Mouse (Mus musculus) thymus, postnatal 4 days (tissue): ENCODE data around the gene Scrn1.
A peak's percentile ranks its signal among the peaks of the same experiment; 100 is the strongest.

Experiments
- DNase-seq: peaks from one replicate; pipeline ENCODE4 v3.0.0; 2021

Gene Scrn1

DNA sequence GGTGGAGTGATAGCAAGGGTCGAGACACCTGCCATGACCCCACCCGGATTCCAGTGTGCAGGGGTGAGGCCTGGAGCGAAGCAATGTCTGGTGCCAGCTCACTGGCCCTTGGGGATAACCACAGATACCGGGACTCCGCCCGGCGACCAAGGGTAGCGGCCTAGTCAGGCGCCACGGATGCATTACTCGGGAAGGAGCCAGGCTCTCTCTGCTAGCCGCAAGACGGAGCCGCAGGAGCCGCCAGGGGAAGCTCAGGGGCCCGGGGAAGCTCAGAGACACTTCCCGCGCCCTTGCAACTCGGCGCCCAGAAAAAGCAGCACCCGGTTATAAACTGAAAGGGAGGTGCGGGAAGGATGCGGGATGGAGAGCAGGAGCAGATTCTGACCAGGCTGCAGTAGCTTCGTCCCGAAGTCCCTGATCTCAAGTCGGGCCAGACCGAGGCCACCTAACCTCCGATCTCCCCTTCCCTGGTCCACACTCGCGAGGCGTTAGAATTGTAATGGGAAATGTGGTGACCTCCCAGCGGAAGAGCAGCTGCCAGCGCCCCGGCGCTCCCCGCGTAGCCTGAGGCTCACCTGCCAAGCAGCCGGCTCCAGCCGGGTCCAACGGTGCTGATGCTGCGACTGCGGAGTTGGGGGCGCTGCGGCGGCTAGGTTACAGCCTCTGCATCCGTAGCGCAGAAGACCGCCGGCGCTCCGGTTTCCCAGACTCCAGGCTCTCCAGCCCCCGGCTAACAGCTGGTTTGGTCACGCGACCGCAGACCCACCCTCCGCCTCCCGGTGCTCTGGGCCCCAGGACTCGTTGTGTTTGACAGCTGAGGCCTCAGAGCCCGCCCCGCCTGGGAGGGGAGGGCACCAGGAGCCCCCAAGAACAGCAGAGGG, at the start of gene Scrn1:
Scrn1 (minus strand) TSS at position 825 of the 881 bp plus-strand sequence.
- peak; percentile 71 for DNase-seq

DNA sequence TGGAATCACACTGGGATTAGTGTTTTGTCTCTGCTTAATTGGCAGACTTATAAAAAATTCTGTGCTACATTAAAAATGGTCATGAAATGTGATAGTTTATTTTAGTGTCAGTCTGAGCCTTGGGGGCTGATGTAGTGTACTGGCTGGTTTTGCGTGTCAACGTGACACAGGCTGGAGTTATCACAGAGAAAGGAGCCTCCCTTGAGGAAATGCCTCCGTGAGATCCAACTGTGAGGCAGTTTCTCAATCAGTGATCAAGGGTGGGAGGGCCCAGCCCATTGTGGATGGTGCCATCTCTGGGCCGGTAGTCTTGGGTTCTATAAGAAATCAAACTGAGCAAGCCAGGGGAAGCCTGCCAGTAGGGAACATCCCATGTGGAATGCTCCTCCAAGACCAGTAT, 40.0 kb upstream of the Scrn1 start:
- no peak for DNase-seq

DNA sequence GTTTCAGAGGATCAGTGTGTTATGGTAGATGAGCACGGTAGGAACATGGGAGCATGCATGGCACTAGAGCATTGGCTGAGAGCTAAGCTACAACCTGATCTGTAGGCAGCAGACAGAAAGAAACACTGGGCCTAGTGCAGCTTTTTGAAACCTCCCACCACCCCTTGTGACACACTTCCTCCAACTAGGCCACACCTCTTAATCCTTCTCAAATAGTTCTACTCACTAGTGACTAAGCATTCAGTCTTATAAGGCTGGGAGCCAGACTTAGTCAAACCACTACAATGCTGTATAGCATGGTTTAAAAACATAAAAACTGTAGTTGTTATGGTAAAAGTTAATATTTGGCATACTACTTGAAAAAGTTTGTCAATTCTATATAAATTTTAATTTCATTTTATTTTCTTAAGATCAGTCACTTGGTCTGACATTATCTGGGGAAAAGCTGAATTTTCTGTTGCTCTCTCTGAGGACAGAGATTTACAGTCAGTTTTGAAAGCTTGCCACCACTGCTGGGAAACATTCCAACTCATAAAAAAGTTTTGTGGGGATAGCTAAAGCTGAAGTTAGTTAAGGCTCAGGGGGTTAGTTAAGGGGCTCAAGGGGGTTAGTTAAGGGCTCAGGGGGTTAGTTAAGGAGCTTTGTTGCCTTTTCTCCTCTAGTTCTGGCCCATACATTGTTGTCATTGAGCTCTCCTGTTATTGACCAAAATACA, 37.9 kb upstream of the Scrn1 start:
- DNase-seq: no peak

DNA sequence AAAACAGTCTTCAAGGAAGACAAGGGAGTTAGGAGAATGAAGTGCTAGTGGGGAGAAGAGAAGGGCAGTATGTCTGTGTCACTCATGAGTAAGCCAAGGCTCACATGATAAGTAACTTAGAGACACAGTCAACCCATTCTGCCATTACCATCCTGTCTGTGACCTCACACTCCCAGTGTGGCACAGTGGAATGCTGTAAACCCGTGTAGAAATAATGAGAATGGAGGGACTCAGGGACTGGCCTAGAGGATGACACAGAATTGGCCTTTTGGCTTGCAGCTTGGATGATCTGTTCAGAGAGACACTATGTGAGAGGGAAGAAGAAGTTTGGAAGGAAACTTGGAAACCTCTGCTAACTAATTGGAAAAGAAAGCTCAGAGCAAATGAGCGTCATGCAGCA, 36.6 kb upstream of the Scrn1 start:
- no peak for DNase-seq

DNA sequence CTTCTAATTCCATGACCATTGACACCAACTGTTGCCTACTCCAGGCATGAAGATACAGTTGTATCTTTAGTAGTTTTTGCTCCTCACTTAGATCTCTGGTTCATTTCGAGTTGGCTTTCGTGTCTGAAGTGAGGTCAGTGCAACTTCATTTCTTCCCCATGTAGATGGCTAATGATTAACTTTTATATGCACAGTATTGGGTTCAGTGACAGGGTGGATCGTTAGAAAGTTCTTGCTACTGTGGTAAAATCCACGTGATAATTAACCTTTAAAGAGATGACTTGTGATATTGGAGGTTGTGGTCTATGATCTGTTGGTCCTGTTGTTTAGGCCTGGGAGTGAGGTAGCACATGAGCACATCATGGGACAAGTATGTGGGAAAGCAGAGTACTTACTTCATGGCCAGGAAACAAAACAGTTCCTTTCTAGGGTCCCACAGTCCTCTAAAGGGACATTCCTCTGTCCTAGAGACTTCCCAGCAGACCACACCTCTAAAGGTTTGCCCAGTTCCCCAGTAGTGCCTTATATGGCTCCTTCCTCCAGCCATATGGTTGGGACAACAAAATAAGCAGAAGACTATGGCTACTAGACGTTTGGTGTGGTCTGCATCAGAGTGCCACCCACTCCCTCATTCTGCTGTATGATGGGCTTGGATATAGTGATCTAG, 34.5 kb upstream of the Scrn1 start:
- no peak for DNase-seq

DNA sequence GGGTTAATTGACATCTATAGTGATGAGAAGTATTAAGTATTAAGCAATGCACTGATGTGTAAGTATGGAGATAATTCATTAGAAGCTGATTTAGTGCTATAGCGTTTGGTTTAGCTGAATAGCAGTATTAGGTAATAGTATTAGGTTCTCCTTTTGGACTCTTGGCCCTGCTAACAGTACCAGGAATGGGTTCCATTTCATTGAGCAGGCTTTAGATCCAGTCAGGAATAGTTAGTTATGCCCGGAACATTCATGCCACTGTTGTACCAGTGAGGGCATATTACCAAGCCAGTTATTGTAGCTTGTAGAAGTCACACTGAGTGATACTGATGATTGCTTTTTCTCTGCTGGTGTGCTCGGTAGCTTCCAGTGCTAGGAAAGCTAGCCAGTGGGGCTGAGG, 31.4 kb upstream of the Scrn1 start:
- DNase-seq: no peak

DNA sequence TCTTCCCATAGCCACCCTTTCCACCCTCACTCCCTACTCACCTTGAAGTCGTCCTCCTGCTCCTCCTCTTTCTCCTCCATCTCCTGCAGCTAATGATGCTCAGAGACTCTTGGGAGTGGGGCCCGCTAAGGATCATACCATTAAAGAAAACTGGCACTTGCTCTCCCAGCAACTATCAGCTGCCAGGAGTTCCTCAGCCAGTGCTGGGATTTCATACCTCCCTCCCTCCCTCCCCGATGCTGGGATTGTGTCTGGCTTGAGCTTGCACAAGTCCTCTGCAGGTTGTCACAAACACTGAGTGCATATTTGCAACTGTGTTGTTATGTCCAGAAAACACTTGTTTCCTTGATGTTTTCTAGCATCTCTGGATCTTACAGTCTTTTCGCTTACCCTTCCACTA, 30.9 kb upstream of the Scrn1 start, which contains the start of gene Fkbp14:
Fkbp14 (minus strand) TSS at position 101 of the 400 bp plus-strand sequence.
- no peak for DNase-seq

DNA sequence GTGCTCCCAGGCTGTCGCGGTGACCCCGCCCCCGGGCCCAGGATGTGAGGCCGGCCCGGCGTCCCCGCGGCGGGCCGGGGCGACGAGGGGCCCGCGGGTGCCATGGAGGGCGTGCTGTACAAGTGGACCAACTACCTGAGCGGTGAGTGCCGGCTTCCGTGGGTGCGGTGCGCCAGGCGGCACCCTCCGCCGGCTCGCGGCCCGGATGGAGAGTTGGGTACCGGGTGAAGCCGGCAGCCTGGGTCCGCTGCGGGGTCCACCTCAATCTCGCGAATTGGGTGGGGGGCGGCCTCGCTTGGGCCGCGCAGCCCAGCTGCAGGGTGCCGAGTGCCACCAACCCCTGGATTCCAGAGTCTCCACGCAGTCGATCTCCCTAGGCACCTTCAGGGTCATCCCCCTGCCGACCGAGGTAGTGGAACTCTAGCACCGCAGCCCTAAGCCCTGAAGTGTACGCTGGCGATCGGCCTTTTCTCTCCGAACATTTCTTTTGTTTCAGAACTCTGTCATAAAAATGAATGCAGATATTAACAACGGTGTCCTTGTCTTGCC, 29.1 kb upstream of the Scrn1 start:
- DNase-seq: no peak

DNA sequence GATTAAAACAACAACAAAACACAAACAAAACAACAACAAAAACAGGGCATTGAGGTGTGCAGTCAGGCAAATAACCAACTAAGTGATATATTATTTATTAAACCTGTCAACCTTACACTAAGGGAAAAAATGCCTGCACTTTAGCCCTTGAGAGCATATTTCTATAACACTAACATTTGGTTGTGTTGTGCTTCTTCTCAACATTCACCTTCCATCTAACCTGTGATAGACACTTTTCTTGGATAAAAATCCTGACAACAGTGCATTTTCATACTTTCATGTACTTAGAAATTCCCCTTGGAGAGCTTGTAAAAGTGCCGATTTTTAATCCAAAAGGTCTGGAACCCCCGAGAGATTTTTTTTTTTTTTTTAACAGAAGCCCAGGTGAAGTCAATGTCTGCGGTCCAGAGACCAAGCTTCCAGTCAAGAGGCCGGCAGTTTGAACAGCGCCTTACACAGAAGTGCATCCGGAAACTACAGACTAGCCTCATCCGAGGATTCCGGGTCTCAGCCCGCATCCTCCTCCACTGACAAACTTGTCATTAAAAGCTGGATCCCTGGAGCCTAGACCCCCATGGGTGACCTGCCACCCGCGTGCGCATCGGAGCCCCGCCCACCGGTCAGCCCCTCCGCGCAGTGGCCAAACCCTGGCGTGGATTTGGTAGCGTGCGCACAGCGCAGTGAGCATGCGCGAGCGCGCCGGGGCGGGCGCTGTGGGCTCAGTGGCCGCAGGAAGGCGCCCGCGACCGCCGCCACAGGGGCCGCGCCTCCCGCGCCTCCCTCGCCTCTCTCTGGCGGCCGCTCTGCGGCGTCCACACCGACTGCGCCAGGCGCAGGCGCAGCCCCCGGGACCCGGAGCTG, 28.4 kb upstream of the Scrn1 start, which contains the start of gene Plekha8:
Plekha8 (plus strand) TSS at position 643 of the 861 bp plus-strand sequence.
- peak; percentile 91 for DNase-seq

DNA sequence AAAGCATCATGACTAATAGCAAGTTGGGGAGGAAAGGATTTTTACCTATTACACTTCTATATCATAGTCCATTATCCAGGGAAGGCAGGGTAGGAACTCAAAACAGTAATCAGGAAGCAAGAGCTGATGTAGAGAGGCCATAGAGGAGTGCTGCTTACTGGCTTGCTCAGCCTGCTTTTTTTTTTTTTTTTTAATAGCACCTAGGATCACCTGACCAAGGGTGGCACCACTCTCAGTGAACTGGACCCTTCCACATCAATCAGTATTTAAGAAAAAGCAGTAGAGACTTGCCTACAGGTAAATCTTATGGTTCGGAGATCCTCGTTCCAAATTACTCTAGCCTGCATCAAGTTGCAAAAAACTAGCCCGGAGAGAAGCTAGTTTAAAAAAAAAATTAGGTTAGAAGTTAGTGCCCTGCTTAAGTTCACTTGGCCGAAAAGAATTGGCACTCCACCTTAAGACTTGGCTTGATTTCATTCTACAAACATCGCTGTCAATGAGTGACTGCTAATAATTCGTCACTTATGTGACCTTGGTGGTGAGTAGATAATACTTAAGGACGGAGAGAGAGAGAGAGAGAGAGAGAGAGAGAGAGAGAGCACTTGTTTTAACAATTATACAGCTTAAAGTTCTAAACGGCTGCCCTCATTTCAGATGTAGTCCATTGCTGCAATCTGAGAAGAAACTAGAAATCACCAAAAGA, 27.6 kb upstream of the Scrn1 start:
- no peak for DNase-seq

DNA sequence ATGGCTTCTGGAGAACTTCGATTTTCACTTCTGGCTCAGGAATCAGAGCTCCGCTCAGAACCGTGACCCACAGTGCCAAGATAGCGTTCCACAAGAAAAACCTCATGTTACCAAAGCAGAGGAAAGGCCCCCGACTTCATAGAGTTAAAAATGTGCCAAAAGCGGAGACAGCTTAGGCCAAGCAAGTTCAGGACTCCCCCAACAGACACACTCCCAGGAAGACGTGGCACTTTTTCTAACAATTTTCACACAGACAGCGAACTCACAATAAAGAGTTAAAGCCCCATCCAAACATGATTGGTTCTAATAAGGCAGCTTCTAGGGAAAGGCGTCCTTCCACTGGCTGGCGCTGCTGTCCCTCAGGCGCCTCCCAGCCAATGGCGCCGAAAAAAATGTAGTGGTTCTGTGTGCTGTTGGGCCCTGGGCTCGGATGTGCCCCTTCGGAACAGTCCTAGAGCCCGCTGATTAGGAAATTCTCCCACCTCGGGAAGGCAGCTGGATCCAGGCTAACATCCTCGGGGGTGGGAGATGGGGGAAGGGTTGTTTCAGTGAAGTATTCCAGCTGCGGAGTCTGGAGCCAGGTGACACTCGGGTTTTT, 26.7 kb upstream of the Scrn1 start:
- DNase-seq: peak; percentile 84

DNA sequence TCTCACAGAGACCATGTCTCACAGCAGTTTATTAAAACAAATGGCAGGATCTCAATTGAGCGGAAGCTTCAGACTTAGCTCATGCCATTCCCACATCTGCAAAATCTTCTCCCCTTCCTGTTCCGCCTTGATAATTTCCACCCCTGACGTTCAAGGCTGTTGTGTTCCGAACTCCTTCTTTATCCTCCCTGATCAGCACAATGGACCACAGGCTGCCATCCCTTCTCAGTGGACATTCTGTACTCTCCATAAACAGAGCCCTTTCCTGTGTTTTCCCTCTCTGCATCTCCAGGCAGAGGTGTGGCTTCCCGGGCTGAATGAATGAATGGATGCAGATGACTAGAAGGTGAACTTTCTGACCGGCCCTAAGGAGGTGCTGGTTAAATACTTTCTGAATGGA, 25.5 kb upstream of the Scrn1 start:
- DNase-seq: no peak

DNA sequence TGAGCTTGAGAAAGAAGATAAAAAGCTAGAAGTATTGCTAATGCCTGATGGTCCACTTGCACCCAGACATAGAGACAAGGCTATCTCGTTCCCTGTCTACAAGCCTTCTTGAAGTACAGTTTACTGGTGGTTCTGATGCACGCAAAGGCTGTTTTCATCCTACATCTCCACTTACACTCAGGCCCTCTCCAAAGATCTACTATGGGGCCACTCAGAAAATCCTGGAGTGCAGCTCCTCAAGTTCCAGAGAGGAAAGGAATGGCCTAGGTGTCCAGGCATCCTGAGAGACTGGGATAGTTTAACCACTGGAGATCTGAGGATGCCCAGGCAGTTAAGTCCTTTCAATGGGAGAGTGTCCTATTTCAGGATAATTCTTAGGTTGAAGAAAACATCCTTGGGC, 24.4 kb upstream of the Scrn1 start:
- DNase-seq: no peak

DNA sequence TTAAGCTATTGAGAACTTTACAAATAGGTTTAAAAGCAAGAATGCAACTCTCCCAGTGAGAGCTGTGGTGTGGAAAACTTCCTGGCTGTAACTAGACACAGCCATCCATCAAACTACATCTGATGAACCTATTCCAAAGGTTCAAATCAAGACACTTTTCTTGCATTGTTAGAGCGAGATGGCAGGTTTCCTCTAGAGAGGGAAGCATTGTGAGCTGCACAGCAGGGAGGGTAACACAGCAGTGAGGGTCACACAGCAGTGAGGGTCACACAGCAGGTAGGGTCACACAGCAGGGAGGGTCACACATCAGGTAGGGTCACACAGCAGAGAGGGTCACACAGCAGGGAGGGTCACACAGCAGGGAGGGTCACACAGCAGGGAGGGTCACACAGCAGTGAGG, 21.9 kb upstream of the Scrn1 start:
- DNase-seq: no peak

DNA sequence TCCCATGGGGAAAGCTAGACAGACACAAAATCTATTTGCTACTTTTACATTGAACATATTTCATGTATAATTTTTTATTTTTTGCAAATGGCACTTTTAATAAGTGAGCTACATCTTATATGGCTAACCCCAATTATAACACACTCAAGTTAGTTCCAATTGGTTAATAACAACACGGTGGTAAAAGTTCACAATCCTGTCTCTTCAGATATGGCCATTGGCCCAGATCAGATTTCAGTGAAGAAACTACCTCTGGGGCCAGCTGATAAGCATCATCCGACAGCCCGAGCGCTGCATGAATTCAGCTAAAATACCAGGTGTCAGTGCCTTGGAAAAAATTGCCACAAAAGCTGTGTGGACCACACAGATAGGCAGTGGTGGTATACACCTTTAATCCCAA, 21.4 kb upstream of the Scrn1 start:
- no peak for DNase-seq

DNA sequence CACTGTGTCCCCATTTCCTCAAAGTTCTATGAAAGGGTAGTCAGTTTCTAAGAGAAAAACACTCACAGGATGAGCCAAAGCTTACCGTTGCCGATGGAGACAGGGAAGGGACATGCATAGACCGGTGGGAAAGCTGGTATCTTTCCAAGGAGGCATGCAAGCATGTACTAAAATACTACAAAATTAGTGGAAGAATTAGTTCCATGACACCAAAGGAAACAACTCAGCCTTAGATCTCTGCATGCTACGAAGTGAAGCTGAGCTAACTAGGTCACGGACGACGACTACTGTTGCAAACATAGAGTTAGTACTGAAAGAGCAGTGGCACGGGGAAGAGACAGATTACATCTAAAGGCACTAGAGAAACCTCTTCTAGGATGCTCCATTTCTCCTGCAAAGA, 20.6 kb upstream of the Scrn1 start:
- no peak for DNase-seq

DNA sequence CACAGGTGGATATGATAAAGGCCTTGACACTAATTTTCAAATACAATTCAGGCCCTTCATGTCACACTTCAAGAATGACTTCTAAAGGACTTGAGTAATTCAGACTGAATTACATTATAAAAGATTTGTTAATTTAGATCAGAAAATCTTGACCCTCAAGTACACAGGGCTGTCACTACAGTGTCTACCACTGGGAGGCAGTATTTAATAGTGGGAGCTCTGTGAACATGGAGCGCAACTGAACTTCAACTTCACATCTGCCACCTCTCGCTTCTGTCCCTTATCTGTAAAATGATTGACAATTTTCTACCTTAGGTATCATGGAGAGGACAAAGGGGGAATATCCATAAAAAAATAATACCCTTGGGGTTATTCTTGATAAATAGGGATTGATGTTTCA, 19.9 kb upstream of the Scrn1 start:
- peak; percentile 63 for DNase-seq

DNA sequence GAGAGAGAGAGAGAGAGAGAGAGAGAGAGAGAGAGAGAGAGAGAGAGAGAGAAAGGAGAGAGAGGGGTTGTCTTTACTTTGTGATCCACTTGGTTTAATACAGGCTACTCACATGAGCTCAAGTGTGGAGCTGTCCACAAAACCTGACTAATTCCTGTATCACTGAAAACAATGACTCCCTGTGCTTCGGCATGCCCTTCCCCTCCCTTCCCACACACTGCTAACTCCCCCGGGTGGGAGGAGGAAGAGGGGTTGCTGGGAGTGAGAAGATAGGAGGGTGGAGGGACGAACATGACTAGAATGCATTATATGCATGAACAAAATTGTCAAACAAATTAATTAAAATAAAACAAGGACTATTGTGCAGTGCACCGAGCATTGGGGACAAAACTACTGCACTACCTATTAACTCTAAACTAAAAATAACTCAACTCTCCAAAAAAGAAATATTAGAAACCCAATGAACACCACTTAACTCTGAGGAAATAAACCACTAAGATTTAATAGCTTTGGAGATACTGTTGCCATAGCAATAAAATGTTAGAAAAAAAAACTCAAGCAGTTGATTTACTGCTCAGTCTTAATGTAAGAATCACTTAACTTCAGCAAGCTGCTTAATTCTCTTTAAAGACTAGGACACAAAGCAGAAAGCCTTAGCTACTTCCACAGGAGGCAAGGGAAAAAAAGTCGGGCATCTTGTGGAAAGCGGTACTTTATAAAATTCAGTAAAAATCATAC, 7.1 kb upstream of the Scrn1 start:
- no peak for DNase-seq

DNA sequence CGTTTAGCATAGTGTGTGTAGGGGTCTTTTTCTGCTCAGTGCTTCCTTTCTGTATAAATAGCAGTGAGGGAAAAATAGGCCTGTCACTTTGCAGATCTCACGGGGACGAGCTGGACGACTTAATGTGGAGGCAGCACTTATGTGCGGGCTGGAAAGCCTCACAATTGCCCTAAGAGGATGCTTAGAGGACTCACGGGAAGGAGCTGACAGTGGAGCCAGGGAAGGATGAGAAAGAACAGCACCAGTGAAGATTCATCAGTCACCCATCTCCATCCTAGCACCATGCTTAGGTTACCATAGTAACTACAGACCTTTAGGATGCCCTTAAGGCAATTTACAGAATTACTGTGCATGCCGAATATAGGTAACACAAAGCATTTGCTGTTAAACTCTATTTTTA, 3.5 kb upstream of the Scrn1 start:
- DNase-seq: no peak

DNA sequence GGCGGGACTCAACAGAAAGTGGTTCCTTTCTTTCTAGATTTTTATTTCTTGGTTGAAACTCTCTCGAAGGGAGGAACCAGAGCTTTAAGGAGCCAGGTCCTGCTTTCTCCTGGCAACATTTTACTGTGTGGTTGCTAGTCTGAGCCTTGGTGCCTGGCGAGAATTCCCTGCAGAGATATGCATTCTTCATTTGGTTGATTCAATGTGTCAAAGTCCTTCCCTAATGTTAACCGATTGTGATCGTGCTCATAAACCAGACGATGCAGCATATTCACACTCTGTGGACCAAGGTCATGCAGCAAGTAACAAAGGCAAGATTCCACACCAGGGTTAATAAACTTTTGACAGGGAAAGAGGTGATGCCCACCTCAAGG, 244 bp upstream of the Scrn1 start:
- no peak for DNase-seq

DNA sequence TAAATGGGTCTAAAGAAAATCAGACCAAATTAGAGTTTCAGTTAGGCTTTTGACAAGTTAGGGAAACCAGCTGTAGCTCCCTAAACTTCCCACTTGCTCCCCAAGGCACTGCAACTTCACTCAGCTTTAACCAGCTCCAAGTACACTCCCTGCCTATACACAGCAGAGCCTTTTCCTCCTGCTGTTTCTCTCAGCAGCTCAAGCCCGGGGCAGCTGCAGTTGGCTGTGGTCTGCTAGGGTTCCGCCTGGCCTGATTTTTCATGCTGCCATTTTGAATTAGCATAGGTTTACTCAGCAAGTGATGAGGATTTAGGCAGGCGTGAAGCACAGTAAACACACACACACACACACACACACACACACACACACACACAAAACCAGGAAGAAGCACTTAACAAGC, 1.3 kb downstream of the Scrn1 start:
- DNase-seq: no peak
